Mouse (Mus musculus): Measurements from ENCODE around the gene Dnmbp. TPM values are rescaled to one million over a fixed set of nuclear protein-coding genes. Genes with fewer than 3 reads are reported as not detected.

Gene Dnmbp
- 9.3 and 10.3 TPM in 2 replicates for polyA plus RNA-seq (2015; fragmentation: Nextera tagmentation; extraction: Ambion mirVana)

- peak; percentile 86 for ATAC-seq (ENCODE audit: low read depth)
- Histone ChIP-seq H3K4me2 (peak within 1 kb of the TSS; percentile 73), H3K4me3 (peak within 1 kb of the TSS; percentile 65), H3K27me3 (no peaks in the 10 kb centered on the region), H3K4me1 (replicated peaks) (peaks cover 20% of the 10 kb centered on the region), H3K9me3 (no peaks in the 10 kb centered on the region), H3K27ac (replicated peaks) (peak within 1 kb of the TSS; percentile 28; the same call in 1 of the 2 replicates), H3K9ac (peak within 1 kb of the TSS; percentile 82), H3K36me3 (no peaks in the 10 kb centered on the region)
- 4% methylated on average over 71 of the region's 94 CpGs for WGBS
These were observed at the start of gene Dnmbp for GRCm38 (mm10) chr19:43939769-43940689. Gene Dnmbp, minus strand, starts transcription at chr19:43940191.

GRCm38 (mm10) chr19:43986069-43986794, 46.2 kb upstream of the Dnmbp start, which contains the start of gene Cpn1:
Gene Cpn1, minus strand, starts transcription at chr19:43986556.
- WGBS, result 6% methylated on average over 30 of the region's 30 CpGs
- peaks cover 11% of the 10 kb centered on the region for H3K4me1 ChIP-seq (replicated peaks)
- peak within 1 kb of the TSS; percentile 34; the same call in 1 of the 2 replicates for H3K9ac ChIP-seq
- H3K27me3 ChIP-seq, result peaks cover 18% of the 10 kb centered on the region
- no peak within 1 kb of the TSS for H3K27ac ChIP-seq (replicated peaks)
- H3K4me2 ChIP-seq, result peak within 1 kb of the TSS; percentile 51
- ATAC-seq (ENCODE audit: low read depth), result no peak
- H3K9me3 ChIP-seq, result no peaks in the 10 kb centered on the region
- peak within 1 kb of the TSS; percentile 21 for H3K4me3 ChIP-seq
- no peaks in the 10 kb centered on the region for H3K36me3 ChIP-seq

- H3K9me3 ChIP-seq, result no peaks in the 10 kb centered on the region
- ATAC-seq (ENCODE audit: low read depth), result no peak
- H3K4me2 ChIP-seq, result no peak overlapping the region
- 94% methylated on average over 5 of the region's 5 CpGs for WGBS
- no peak overlapping the region for H3K4me3 ChIP-seq
- H3K36me3 ChIP-seq, result no peaks in the 10 kb centered on the region
- H3K4me1 ChIP-seq (replicated peaks), result peaks cover 11% of the 10 kb centered on the region
- H3K27me3 ChIP-seq, result peaks cover 16% of the 10 kb centered on the region
- no peak overlapping the region for H3K9ac ChIP-seq
- H3K27ac ChIP-seq (replicated peaks), result no peak overlapping the region
These were observed 42.0 kb upstream of the Dnmbp start for GRCm38 (mm10) chr19:43981992-43982391.

GRCm38 (mm10) chr19:43980711-43981110, 40.7 kb upstream of the Dnmbp start:
- H3K4me1 ChIP-seq (replicated peaks), result 0 out of 2 replicates have a peak, but pooled peaks cover under 1% of the 10 kb centered on the region
- H3K4me3 ChIP-seq, result no peak overlapping the region
- H3K27me3 ChIP-seq, result peaks cover 3% of the 10 kb centered on the region
- no peaks in the 10 kb centered on the region for H3K9me3 ChIP-seq
- WGBS, result 95% methylated on average over 17 of the region's 17 CpGs
- ATAC-seq (ENCODE audit: low read depth), result no peak
- no peak overlapping the region for H3K27ac ChIP-seq (replicated peaks)
- H3K4me2 ChIP-seq, result no peak overlapping the region
- no peak overlapping the region for H3K9ac ChIP-seq
- no peaks in the 10 kb centered on the region for H3K36me3 ChIP-seq

- Histone ChIP-seq H3K9ac (no peak overlapping the region), H3K4me3 (no peak overlapping the region), H3K4me1 (replicated peaks) (no peaks in the 10 kb centered on the region), H3K9me3 (no peaks in the 10 kb centered on the region), H3K36me3 (no peaks in the 10 kb centered on the region), H3K27me3 (no peaks in the 10 kb centered on the region), H3K4me2 (no peak overlapping the region), H3K27ac (replicated peaks) (no peak overlapping the region)
- 88% methylated on average over 3 of the region's 3 CpGs for WGBS
- no peak for ATAC-seq (ENCODE audit: low read depth)
These were observed 37.8 kb upstream of the Dnmbp start for GRCm38 (mm10) chr19:43977799-43978198.

GRCm38 (mm10) chr19:43976661-43977060, 36.7 kb upstream of the Dnmbp start:
- WGBS, result 71% methylated on average over 6 of the region's 6 CpGs
- Histone ChIP-seq H3K36me3 (no peaks in the 10 kb centered on the region), H3K4me3 (no peak overlapping the region), H3K4me1 (replicated peaks) (no peaks in the 10 kb centered on the region), H3K9ac (no peak overlapping the region), H3K27me3 (no peaks in the 10 kb centered on the region), H3K4me2 (no peak overlapping the region), H3K27ac (replicated peaks) (no peak overlapping the region), H3K9me3 (no peaks in the 10 kb centered on the region)
- ATAC-seq (ENCODE audit: low read depth), result no peak

GRCm38 (mm10) chr19:43974221-43974620, 34.2 kb upstream of the Dnmbp start:
- Histone ChIP-seq H3K9me3 (no peaks in the 10 kb centered on the region), H3K27me3 (no peaks in the 10 kb centered on the region), H3K36me3 (no peaks in the 10 kb centered on the region), H3K27ac (replicated peaks) (no peak overlapping the region), H3K4me1 (replicated peaks) (no peaks in the 10 kb centered on the region), H3K4me2 (no peak overlapping the region), H3K4me3 (no peak overlapping the region), H3K9ac (no peak overlapping the region)
- WGBS, result 94% methylated on average over 6 of the region's 6 CpGs
- no peak for ATAC-seq (ENCODE audit: low read depth)

- Histone ChIP-seq H3K27ac (replicated peaks) (no peak overlapping the region), H3K9me3 (no peaks in the 10 kb centered on the region), H3K4me2 (no peak overlapping the region), H3K4me3 (no peak overlapping the region), H3K9ac (no peak overlapping the region), H3K4me1 (replicated peaks) (no peaks in the 10 kb centered on the region), H3K36me3 (no peaks in the 10 kb centered on the region), H3K27me3 (no peaks in the 10 kb centered on the region)
- 90% methylated on average over 9 of the region's 9 CpGs for WGBS
- ATAC-seq (ENCODE audit: low read depth), result no peak
These were observed 33.7 kb upstream of the Dnmbp start for GRCm38 (mm10) chr19:43973711-43974110.

- no peak for ATAC-seq (ENCODE audit: low read depth)
These were observed 32.1 kb upstream of the Dnmbp start for GRCm38 (mm10) chr19:43972129-43972528.

GRCm38 (mm10) chr19:43968436-43969026, 28.5 kb upstream of the Dnmbp start:
- H3K4me3 ChIP-seq, result no peak overlapping the region
- H3K27ac ChIP-seq (replicated peaks), result no peak overlapping the region
- H3K9me3 ChIP-seq, result no peaks in the 10 kb centered on the region
- no peaks in the 10 kb centered on the region for H3K4me1 ChIP-seq (replicated peaks)
- H3K36me3 ChIP-seq, result no peaks in the 10 kb centered on the region
- 60% methylated on average over 8 of the region's 11 CpGs for WGBS
- no peak for ATAC-seq (ENCODE audit: low read depth)
- no peak overlapping the region for H3K9ac ChIP-seq
- H3K27me3 ChIP-seq, result no peaks in the 10 kb centered on the region
- no peak overlapping the region for H3K4me2 ChIP-seq

More at GRCm38 (mm10) chr19:43972129-43972528, 32.1 kb upstream of the Dnmbp start:
- no peak overlapping the region for H3K4me2 ChIP-seq
- H3K27ac ChIP-seq (replicated peaks), result no peak overlapping the region
- no peaks in the 10 kb centered on the region for H3K4me1 ChIP-seq (replicated peaks)
- no peaks in the 10 kb centered on the region for H3K9me3 ChIP-seq
- no peaks in the 10 kb centered on the region for H3K36me3 ChIP-seq
- H3K27me3 ChIP-seq, result no peaks in the 10 kb centered on the region
- no peak overlapping the region for H3K9ac ChIP-seq
- no peak overlapping the region for H3K4me3 ChIP-seq
- WGBS, result 96% methylated on average over 8 of the region's 8 CpGs

- ATAC-seq (ENCODE audit: low read depth), result no peak
- Histone ChIP-seq H3K36me3 (no peaks in the 10 kb centered on the region), H3K9me3 (no peaks in the 10 kb centered on the region), H3K9ac (no peak overlapping the region), H3K27ac (replicated peaks) (no peak overlapping the region), H3K27me3 (no peaks in the 10 kb centered on the region), H3K4me3 (no peak overlapping the region), H3K4me2 (no peak overlapping the region), H3K4me1 (replicated peaks) (no peaks in the 10 kb centered on the region)
- WGBS, result 79% methylated on average over 2 of the region's 2 CpGs
These were observed 26.5 kb upstream of the Dnmbp start for GRCm38 (mm10) chr19:43966481-43966880.
